Mouse (Mus musculus): ENCODE results near the gene Emilin3.

DNA sequence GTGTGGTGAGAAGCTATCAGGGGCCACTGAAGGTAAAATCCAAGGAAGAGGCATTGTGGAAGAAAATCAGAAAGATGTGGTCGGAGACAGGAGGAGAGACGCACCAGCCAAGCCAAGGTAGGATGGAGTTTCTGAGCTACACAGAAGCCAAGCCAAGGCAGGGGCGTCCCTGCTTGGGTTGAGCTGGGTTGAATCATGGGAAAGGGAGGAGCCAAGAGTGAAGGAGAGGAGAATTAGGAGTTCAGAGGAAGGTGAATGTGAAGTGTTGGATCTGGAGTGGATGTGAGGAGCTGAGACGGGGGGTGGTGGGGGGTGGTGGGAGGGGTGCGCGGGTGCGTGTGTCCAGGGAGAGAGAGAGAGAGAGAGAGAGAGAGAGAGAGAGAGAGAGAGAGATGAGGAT is 9.2 kb upstream of the Emilin3 start:
- TF ChIP-seq POLR2A (IDR thresholded peaks at IDR 0.05; ENCODE audit: control insufficient read depth, extremely low read depth, insufficient read depth, low read length, poor library complexity) (no peak), CTCF (IDR thresholded peaks at IDR 0.05; ENCODE audit: borderline replicate concordance, control insufficient read depth, extremely low read depth, insufficient read depth, low read length, poor library complexity) (no peak)

Measured in thymus, adult 2 months (tissue).